Mouse (Mus musculus) heart, postnatal 0 days (tissue): ENCODE measurements around the gene Gm45713.

Experiments used
- CTCF ChIP-seq: IDR thresholded peaks from 2 replicates; pipeline ENCODE4 v1.5.1; 2016; ENCODE audit warnings: antibody characterized with exemption, control low read depth, low read depth
- EP300 ChIP-seq: IDR thresholded peaks from 2 replicates; pipeline ENCODE4 v1.6.1; 2016; ENCODE audit warnings: antibody characterized with exemption, low read depth

DNA sequence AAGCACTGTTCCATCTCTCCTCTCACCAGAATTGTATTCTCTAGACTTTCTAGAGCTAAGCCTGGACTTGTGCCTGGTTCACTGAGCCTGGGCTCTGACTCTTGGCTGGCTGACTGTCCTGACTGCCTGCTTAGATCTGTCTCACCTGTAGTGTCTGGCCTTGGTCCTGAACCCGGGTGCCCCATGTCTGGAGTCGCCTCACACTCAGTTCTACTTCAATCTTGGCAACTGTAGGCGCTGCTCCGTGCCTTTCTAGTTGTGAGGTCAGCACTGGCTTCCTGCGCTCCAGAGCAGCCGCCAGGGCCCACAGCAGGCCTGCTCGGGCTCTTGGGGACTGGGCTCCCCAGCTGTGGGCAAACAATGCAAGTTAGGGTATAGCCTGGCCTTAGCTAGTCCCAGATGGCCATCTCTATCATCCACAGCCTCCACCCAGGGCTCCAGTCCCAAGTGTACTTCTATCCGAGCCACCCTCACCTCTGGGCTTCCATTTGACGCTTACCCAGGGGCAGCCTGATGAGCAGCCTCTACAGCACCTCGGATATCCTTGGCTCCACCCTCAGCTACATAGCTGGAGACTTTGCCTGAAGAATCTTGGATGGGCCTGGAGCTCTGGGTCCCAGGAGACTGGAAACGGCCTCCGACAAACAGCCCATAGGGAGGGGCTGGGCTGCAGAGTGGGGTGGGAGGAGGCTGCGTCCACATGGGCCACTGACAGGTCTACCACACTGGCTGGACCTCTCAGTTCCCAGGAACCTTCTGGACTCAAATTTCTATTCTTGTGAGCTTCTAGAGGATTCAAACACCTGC lies 8.5 kb upstream of the Gm45713 start:
- TF ChIP-seq EP300 (no peak), CTCF (no peak)
